Mouse (Mus musculus) ES-Bruce4 (cell line): ENCODE data around the gene Ttc39b.

Source experiments
- CTCF ChIP-seq: IDR thresholded peaks from one replicate; pipeline ENCODE4 v1.8.1; 2011; ENCODE audit warnings: low read depth, low read length
- EP300 ChIP-seq: IDR thresholded peaks from 2 replicates; pipeline ENCODE4 v1.6.1; 2011; ENCODE audit warnings: low read depth, low read length; ENCODE audit not compliant: insufficient read depth
- POLR2A ChIP-seq: IDR thresholded peaks from one replicate; pipeline ENCODE4 v1.8.1; 2011; ENCODE audit warnings: low read length; ENCODE audit not compliant: insufficient read depth

GRCm38 (mm10) chr4:83269614-83270013 is 54.4 kb downstream of the Ttc39b start:
- TF ChIP-seq EP300 (no peak), POLR2A (no peak), CTCF (no peak)
